Mouse (Mus musculus): ENCODE results near the gene Tango6. TPM values are rescaled to one million over a fixed set of nuclear protein-coding genes. Genes with fewer than 3 reads are reported as not detected.

Tango6 gene
- polyA plus RNA-seq, 1 experiment from 2014 or later: 10.5 TPM

Other genes with a start within 250 kb of the Tango6 start
- gene 6030452D12Rik, start 182.5 kb upstream of the Tango6 start, polyA plus RNA-seq (2015; fragmentation: Nextera tagmentation; extraction: Ambion mirVana): not detected in 2 replicates
- gene Cdh3, start 172.2 kb upstream of the Tango6 start, polyA plus RNA-seq (2015; fragmentation: Nextera tagmentation; extraction: Ambion mirVana): 20.1 and 20.7 TPM in 2 replicates
- 10.5 and 19.9 TPM in 2 replicates for gene Gm10073, start 109.6 kb upstream of the Tango6 start, polyA plus RNA-seq (2015; fragmentation: Nextera tagmentation; extraction: Ambion mirVana)
- gene Cdh1, start 79.7 kb upstream of the Tango6 start, polyA plus RNA-seq (2015; fragmentation: Nextera tagmentation; extraction: Ambion mirVana): 157 and 162 TPM in 2 replicates
- gene Has3, start 187.2 kb downstream of the Tango6 start, polyA plus RNA-seq (2015; fragmentation: Nextera tagmentation; extraction: Ambion mirVana): 0.23 and 0.24 TPM in 2 replicates
- 54.4 and 59.7 TPM in 2 replicates for gene Utp4, start 210.6 kb downstream of the Tango6 start, polyA plus RNA-seq (2015; fragmentation: Nextera tagmentation; extraction: Ambion mirVana)